Mouse (Mus musculus): Measurements from ENCODE around the gene Frrs1. TPM values are rescaled to one million over a fixed set of nuclear protein-coding genes. Genes with fewer than 3 reads are reported as not detected.

The Frrs1 gene
- total and polyA plus RNA-seq, 2 experiments from 2014 or later: 3.8 to 7.0 TPM

DNA sequence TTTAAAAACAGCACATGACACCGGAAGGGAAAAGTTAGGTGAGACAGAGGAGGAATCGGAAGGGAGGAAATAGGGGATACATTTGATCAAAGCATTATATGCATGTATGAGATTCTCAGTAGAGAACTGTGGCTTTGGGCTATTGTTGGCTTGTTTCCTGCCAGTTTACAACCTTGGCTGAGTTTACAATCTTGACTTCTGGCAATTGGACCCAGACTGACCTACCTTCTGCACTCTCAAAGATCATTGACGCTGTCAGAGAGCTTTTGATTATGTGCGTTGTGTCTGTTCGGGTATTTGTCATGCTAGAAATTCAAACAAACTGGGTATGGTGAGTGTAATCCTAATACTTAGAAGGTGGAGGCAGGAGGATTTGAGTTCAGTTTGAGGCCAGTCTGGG is 5.2 kb downstream of the Frrs1 start:
- no peaks in the 10 kb centered on the region for H3K4me1 ChIP-seq (ENCODE audit: insufficient read depth, low read length)
- H3K9me3 ChIP-seq (ENCODE audit: low read length): no peaks in the 10 kb centered on the region
- H3K27ac ChIP-seq (ENCODE audit: low read depth, low read length): no peak overlapping the region
- H3K4me2 ChIP-seq (ENCODE audit: low read depth, low read length, poor library complexity, severe bottlenecking): no peak overlapping the region
- DNase-seq (ENCODE audit: low spot score) (no peak), ATAC-seq (ENCODE audit: low FRiP score) (no peak)
- no peaks in the 10 kb centered on the region for H3K36me3 ChIP-seq (ENCODE audit: insufficient read depth, low read length)
- H3K27me3 ChIP-seq (ENCODE audit: insufficient read depth, low read length): no peaks in the 10 kb centered on the region
- 88% methylated on average over 5 of the region's 5 CpGs for WGBS
- no peak for TF ChIP-seq CTCF (IDR thresholded peaks at IDR 0.05)
- H3K9ac ChIP-seq (replicated peaks; ENCODE audit: low read length, poor library complexity, severe bottlenecking): no peak overlapping the region
- no peak overlapping the region for H3K4me3 ChIP-seq (ENCODE audit: low read depth, low read length)

DNA sequence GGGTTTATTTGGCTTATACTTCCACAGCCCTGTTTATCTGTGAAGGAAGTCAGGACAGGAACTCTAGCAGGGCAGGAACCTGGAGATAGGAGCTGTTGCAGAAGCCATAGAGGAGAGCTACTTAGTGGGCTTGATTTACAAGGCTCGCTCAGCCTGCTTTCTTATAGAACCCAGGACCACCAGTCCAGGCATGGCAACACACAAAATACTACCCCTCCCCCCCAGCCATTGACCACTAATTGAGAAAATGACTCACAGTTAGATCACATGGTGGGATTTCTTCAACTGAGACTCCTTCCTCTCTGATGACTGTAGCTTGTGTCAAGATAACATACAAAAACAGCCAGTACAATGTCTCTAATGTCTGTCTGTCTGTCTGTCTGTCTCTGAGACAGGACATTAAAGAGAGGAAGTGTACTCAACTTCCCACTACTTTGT is 6.0 kb downstream of the Frrs1 start:
- ATAC-seq (ENCODE audit: low FRiP score) (no peak), DNase-seq (ENCODE audit: low spot score) (no peak)
- WGBS: 74% methylated on average over 1 of the region's 1 CpGs
- H3K4me1 ChIP-seq (ENCODE audit: insufficient read depth, low read length): no peaks in the 10 kb centered on the region
- no peaks in the 10 kb centered on the region for H3K36me3 ChIP-seq (ENCODE audit: insufficient read depth, low read length)
- no peak overlapping the region for H3K4me2 ChIP-seq (ENCODE audit: low read depth, low read length, poor library complexity, severe bottlenecking)
- no peaks in the 10 kb centered on the region for H3K27me3 ChIP-seq (ENCODE audit: insufficient read depth, low read length)
- no peak overlapping the region for H3K27ac ChIP-seq (ENCODE audit: low read depth, low read length)
- no peak overlapping the region for H3K9ac ChIP-seq (replicated peaks; ENCODE audit: low read length, poor library complexity, severe bottlenecking)
- no peaks in the 10 kb centered on the region for H3K9me3 ChIP-seq (ENCODE audit: low read length)
- no peak overlapping the region for H3K4me3 ChIP-seq (ENCODE audit: low read depth, low read length)
- no peak for TF ChIP-seq CTCF (IDR thresholded peaks at IDR 0.05)

DNA sequence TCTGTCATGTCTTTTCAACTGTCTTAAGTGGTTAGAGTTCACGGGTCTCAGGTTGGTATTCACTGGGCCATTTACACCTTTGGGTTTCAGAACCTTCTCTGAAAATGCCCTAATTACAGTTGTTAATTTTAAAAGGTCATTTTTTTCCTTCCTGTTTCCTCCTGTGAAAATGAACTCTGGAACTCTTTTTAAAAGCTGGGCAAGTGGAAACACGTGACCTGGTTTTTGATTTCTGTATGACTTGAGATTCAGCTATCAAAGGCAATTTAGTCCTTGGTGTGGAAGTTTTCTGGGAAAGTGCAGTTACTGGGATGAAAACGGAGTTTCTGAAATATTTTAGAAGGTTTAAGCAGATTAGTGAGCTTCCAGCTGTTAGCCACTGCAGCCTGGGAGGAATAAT is 11.1 kb downstream of the Frrs1 start:
- H3K27me3 ChIP-seq (ENCODE audit: insufficient read depth, low read length): no peaks in the 10 kb centered on the region
- H3K9me3 ChIP-seq (ENCODE audit: low read length): no peaks in the 10 kb centered on the region
- no peak for TF ChIP-seq CTCF (IDR thresholded peaks at IDR 0.05)
- 45% methylated on average over 3 of the region's 3 CpGs for WGBS
- H3K9ac ChIP-seq (replicated peaks; ENCODE audit: low read length, poor library complexity, severe bottlenecking): no peak overlapping the region
- H3K27ac ChIP-seq (ENCODE audit: low read depth, low read length): no peak overlapping the region
- DNase-seq (ENCODE audit: low spot score) (no peak), ATAC-seq (ENCODE audit: low FRiP score) (no peak)
- H3K4me3 ChIP-seq (ENCODE audit: low read depth, low read length): no peak overlapping the region
- no peaks in the 10 kb centered on the region for H3K4me1 ChIP-seq (ENCODE audit: insufficient read depth, low read length)
- no peak overlapping the region for H3K4me2 ChIP-seq (ENCODE audit: low read depth, low read length, poor library complexity, severe bottlenecking)
- H3K36me3 ChIP-seq (ENCODE audit: insufficient read depth, low read length): no peaks in the 10 kb centered on the region

DNA sequence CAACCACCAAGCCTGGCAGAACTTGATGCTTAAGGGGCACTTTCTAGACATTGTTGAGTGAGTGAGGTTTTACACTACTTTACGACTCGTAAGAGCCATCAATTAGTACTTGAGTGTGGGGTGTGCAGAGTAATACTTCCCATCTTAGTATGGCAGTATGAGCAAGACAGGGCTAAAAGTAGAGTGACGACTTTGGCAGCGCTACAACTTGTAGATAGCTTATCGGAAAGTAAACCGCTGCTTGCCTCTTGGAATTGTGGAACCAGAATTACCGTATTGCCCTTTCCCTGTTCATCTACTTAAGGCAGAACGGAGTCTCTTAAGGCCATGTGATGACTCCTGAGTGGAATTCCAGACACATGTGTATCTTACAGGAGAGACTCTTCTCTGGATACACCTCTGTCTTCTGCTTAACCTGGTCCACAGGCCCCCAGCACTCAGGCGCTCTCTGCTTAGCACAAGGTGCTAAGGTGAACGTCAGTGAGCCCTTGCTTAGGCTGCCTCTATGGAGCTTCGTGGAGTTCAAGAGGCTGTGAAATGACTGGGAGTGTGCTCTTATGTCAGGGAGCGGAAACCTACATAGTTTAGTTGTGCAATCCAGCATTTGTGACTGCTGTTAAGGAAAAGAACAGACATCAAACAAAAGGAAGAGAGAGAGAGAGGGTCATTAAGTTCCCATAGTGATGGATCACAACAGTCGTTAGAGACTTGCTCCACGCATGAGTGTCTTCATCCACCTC is 23.1 kb downstream of the Frrs1 start:
- Histone ChIP-seq H3K27me3 (ENCODE audit: insufficient read depth, low read length) (no peaks in the 10 kb centered on the region), H3K4me3 (ENCODE audit: low read depth, low read length) (no peak overlapping the region), H3K27ac (ENCODE audit: low read depth, low read length) (no peak overlapping the region), H3K9ac (replicated peaks; ENCODE audit: low read length, poor library complexity, severe bottlenecking) (no peak overlapping the region), H3K36me3 (ENCODE audit: insufficient read depth, low read length) (0 out of 2 replicates have a peak, but pooled peaks cover 2% of the 10 kb centered on the region), H3K4me1 (ENCODE audit: insufficient read depth, low read length) (no peaks in the 10 kb centered on the region), H3K4me2 (ENCODE audit: low read depth, low read length, poor library complexity, severe bottlenecking) (no peak overlapping the region), H3K9me3 (ENCODE audit: low read length) (no peaks in the 10 kb centered on the region)
- WGBS: 93% methylated on average over 14 of the region's 14 CpGs
- DNase-seq (ENCODE audit: low spot score) (no peak), ATAC-seq (ENCODE audit: low FRiP score) (no peak)
- no peak for TF ChIP-seq CTCF (IDR thresholded peaks at IDR 0.05)

DNA sequence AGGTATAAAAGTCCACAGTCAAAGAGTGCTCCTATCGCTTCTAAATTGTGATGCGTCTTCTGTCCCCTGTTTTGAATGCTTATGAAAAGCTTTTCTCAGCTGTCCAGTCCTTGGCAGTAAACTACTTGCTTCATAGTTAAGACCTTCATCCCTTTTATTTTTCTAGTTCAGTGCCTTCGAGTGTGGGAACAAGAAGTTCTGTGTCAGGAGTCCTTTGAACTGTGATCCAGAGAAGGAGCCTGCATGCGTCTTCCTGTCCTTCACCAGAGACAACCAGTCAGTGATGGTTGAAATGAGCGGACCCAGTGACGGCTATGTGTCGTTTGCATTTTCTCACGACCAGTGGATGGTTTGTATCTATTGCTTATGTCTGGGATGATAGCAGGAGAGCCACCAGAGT is 25.7 kb downstream of the Frrs1 start:
- 84% methylated on average over 8 of the region's 8 CpGs for WGBS
- H3K4me1 ChIP-seq (ENCODE audit: insufficient read depth, low read length): no peaks in the 10 kb centered on the region

DNA sequence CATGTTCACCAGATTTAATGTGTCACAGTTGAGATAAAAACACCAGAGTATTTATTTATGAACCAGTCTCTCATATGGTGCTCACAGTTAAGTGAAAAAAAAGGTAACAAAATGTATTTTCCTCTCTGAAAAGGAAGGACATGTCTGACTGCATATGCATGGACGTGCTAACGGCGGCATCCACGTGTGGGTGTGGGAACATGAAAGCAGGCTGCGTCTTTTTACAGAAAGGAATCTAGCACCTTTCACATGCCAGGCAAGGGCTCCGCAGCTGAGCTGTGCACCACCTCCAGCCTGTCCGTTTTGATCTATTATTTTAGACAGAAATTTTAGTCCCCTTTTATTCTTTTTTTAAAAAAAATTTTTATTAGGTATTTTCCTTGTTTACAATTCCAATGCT is 30.1 kb downstream of the Frrs1 start:
- H3K27ac ChIP-seq (ENCODE audit: low read depth, low read length): no peak overlapping the region
- DNase-seq (ENCODE audit: low spot score): no peak
- no peak overlapping the region for H3K4me3 ChIP-seq (ENCODE audit: low read depth, low read length)
- no peaks in the 10 kb centered on the region for H3K27me3 ChIP-seq (ENCODE audit: insufficient read depth, low read length)
- H3K9ac ChIP-seq (replicated peaks; ENCODE audit: low read length, poor library complexity, severe bottlenecking): no peak overlapping the region
- no peaks in the 10 kb centered on the region for H3K4me1 ChIP-seq (ENCODE audit: insufficient read depth, low read length)
- H3K9me3 ChIP-seq (ENCODE audit: low read length): no peaks in the 10 kb centered on the region
- 88% methylated on average over 7 of the region's 7 CpGs for WGBS
- H3K4me2 ChIP-seq (ENCODE audit: low read depth, low read length, poor library complexity, severe bottlenecking): no peak overlapping the region
- H3K36me3 ChIP-seq (ENCODE audit: insufficient read depth, low read length): 0 out of 2 replicates have a peak, but pooled peaks cover 2% of the 10 kb centered on the region
- TF ChIP-seq CTCF (IDR thresholded peaks at IDR 0.05): no peak
- no peak for ATAC-seq (ENCODE audit: low FRiP score)

More for the DNA sequence above, 25.7 kb downstream of the Frrs1 start:
- TF ChIP-seq CTCF (IDR thresholded peaks at IDR 0.05): no peak
- Histone ChIP-seq H3K4me2 (ENCODE audit: low read depth, low read length, poor library complexity, severe bottlenecking) (no peak overlapping the region), H3K27me3 (ENCODE audit: insufficient read depth, low read length) (no peaks in the 10 kb centered on the region), H3K4me3 (ENCODE audit: low read depth, low read length) (no peak overlapping the region), H3K36me3 (ENCODE audit: insufficient read depth, low read length) (0 out of 2 replicates have a peak, but pooled peaks cover 2% of the 10 kb centered on the region), H3K27ac (ENCODE audit: low read depth, low read length) (no peak overlapping the region), H3K9ac (replicated peaks; ENCODE audit: low read length, poor library complexity, severe bottlenecking) (no peak overlapping the region), H3K9me3 (ENCODE audit: low read length) (no peaks in the 10 kb centered on the region)
- DNase-seq (ENCODE audit: low spot score) (no peak), ATAC-seq (ENCODE audit: low FRiP score) (no peak)
